Mouse (Mus musculus): Measurements from ENCODE around the gene Pigm. TPM values are rescaled to one million over a fixed set of nuclear protein-coding genes. Genes with fewer than 3 reads are reported as not detected.

Pigm gene
- polyA plus RNA-seq, 1 experiment: 2.7 TPM

- Histone ChIP-seq H3ac (ENCODE audit: control insufficient read depth, insufficient read length) (no peak within 1 kb of the TSS), H3K79me2 (ENCODE audit: control insufficient read depth, insufficient read depth) (no peaks in the 10 kb centered on the region), H3K36me3 (ENCODE audit: control insufficient read depth, insufficient read depth) (no peaks in the 10 kb centered on the region), H3K4me3 (no peak within 1 kb of the TSS), H3K27me3 (ENCODE audit: control insufficient read depth, insufficient read depth, insufficient read length) (peaks cover 18% of the 10 kb centered on the region), H3K4me2 (ENCODE audit: low read depth) (no peak within 1 kb of the TSS)
- TF ChIP-seq E2F4 (IDR thresholded peaks at IDR 0.05; ENCODE audit: insufficient read depth) (no peak), TCF12 (IDR thresholded peaks at IDR 0.05; ENCODE audit: insufficient read depth, poor library complexity, severe bottlenecking) (no peak), MYOD1 (IDR thresholded peaks at IDR 0.05; ENCODE audit: control insufficient read depth in 1 of 3, insufficient read length in 2 of 3, low read depth in 2 of 3) (no peak), MYOG (IDR thresholded peaks at IDR 0.05; ENCODE audit: control insufficient read depth in 1 of 3, insufficient read depth in 1 of 3, insufficient read length in 2 of 3, low read depth in 2 of 3) (no peak), MAX (IDR thresholded peaks at IDR 0.05; ENCODE audit: low read depth) (no peak), REST (IDR thresholded peaks at IDR 0.05; ENCODE audit: insufficient read depth, insufficient read length) (no peak), SRF (IDR thresholded peaks at IDR 0.05; ENCODE audit: control insufficient read depth, insufficient read length, low read depth) (no peak), POLR2A (IDR thresholded peaks at IDR 0.05; ENCODE audit: insufficient read length, low read depth) (no peak), POLR2AphosphoS2 (IDR thresholded peaks at IDR 0.05; ENCODE audit: insufficient read length, low read depth) (no peak), TCF3 (IDR thresholded peaks at IDR 0.05; ENCODE audit: insufficient read length, low read depth) (no peak), CEBPB (IDR thresholded peaks at IDR 0.05; ENCODE audit: insufficient read depth, poor library complexity, severe bottlenecking) (no peak), USF1 (IDR thresholded peaks at IDR 0.05; ENCODE audit: low read depth) (no peak)
These were observed 47.2 kb upstream of the Pigm start, which contains the start of gene Kcnj9 for GRCm38 (mm10) chr1:172329131-172329530. Kcnj9 (minus strand) TSS chr1:172329318.

- H3K79me2 ChIP-seq (ENCODE audit: control insufficient read depth, insufficient read depth): no peaks in the 10 kb centered on the region
- no peaks in the 10 kb centered on the region for H3K36me3 ChIP-seq (ENCODE audit: control insufficient read depth, insufficient read depth)
- no peak overlapping the region for H3K4me3 ChIP-seq
- TF ChIP-seq POLR2AphosphoS2 (IDR thresholded peaks at IDR 0.05; ENCODE audit: insufficient read length, low read depth) (no peak), TCF3 (IDR thresholded peaks at IDR 0.05; ENCODE audit: insufficient read length, low read depth) (no peak), MYOD1 (IDR thresholded peaks at IDR 0.05; ENCODE audit: control insufficient read depth in 1 of 3, insufficient read length in 2 of 3, low read depth in 2 of 3) (no peak), MAX (IDR thresholded peaks at IDR 0.05; ENCODE audit: low read depth) (no peak), CEBPB (IDR thresholded peaks at IDR 0.05; ENCODE audit: insufficient read depth, poor library complexity, severe bottlenecking) (no peak), POLR2A (IDR thresholded peaks at IDR 0.05; ENCODE audit: insufficient read length, low read depth) (no peak), SRF (IDR thresholded peaks at IDR 0.05; ENCODE audit: control insufficient read depth, insufficient read length, low read depth) (no peak), REST (IDR thresholded peaks at IDR 0.05; ENCODE audit: insufficient read depth, insufficient read length) (no peak)
- no peak overlapping the region for H3K4me2 ChIP-seq (ENCODE audit: low read depth)
- H3ac ChIP-seq (ENCODE audit: control insufficient read depth, insufficient read length): no peak overlapping the region
- peaks cover 20% of the 10 kb centered on the region for H3K27me3 ChIP-seq (ENCODE audit: control insufficient read depth, insufficient read depth, insufficient read length)
These were observed 46.7 kb upstream of the Pigm start for GRCm38 (mm10) chr1:172329616-172330015.

GRCm38 (mm10) chr1:172331422-172331947 is 44.9 kb upstream of the Pigm start:
- Histone ChIP-seq H3ac (ENCODE audit: control insufficient read depth, insufficient read length) (no peak overlapping the region), H3K79me2 (ENCODE audit: control insufficient read depth, insufficient read depth) (no peaks in the 10 kb centered on the region), H3K36me3 (ENCODE audit: control insufficient read depth, insufficient read depth) (no peaks in the 10 kb centered on the region), H3K4me2 (ENCODE audit: low read depth) (no peak overlapping the region), H3K4me3 (no peak overlapping the region), H3K27me3 (ENCODE audit: control insufficient read depth, insufficient read depth, insufficient read length) (peaks cover 30% of the 10 kb centered on the region)
- no peak for TF ChIP-seq MYOD1 (IDR thresholded peaks at IDR 0.05; ENCODE audit: control insufficient read depth in 1 of 3, insufficient read length in 2 of 3, low read depth in 2 of 3)
- no peak for TF ChIP-seq SRF (IDR thresholded peaks at IDR 0.05; ENCODE audit: control insufficient read depth, insufficient read length, low read depth)
- TF ChIP-seq TCF12 (IDR thresholded peaks at IDR 0.05; ENCODE audit: insufficient read depth, poor library complexity, severe bottlenecking): no peak
- no peak for TF ChIP-seq MAX (IDR thresholded peaks at IDR 0.05; ENCODE audit: low read depth)
- no peak for TF ChIP-seq E2F4 (IDR thresholded peaks at IDR 0.05; ENCODE audit: insufficient read depth)
- no peak for TF ChIP-seq USF1 (IDR thresholded peaks at IDR 0.05; ENCODE audit: low read depth)
- TF ChIP-seq MYOG (IDR thresholded peaks at IDR 0.05; ENCODE audit: control insufficient read depth in 1 of 3, insufficient read depth in 1 of 3, insufficient read length in 2 of 3, low read depth in 2 of 3): no peak
- TF ChIP-seq CEBPB (IDR thresholded peaks at IDR 0.05; ENCODE audit: insufficient read depth, poor library complexity, severe bottlenecking): no peak
- no peak for TF ChIP-seq TCF3 (IDR thresholded peaks at IDR 0.05; ENCODE audit: insufficient read length, low read depth)
- TF ChIP-seq POLR2A (IDR thresholded peaks at IDR 0.05; ENCODE audit: insufficient read length, low read depth): no peak
- no peak for TF ChIP-seq REST (IDR thresholded peaks at IDR 0.05; ENCODE audit: insufficient read depth, insufficient read length)
- no peak for TF ChIP-seq POLR2AphosphoS2 (IDR thresholded peaks at IDR 0.05; ENCODE audit: insufficient read length, low read depth)

GRCm38 (mm10) chr1:172332925-172333324 is 43.4 kb upstream of the Pigm start:
- Histone ChIP-seq H3K36me3 (ENCODE audit: control insufficient read depth, insufficient read depth) (no peaks in the 10 kb centered on the region), H3ac (ENCODE audit: control insufficient read depth, insufficient read length) (no peak overlapping the region), H3K79me2 (ENCODE audit: control insufficient read depth, insufficient read depth) (no peaks in the 10 kb centered on the region), H3K4me2 (ENCODE audit: low read depth) (no peak overlapping the region), H3K4me3 (no peak overlapping the region), H3K27me3 (ENCODE audit: control insufficient read depth, insufficient read depth, insufficient read length) (peaks cover 30% of the 10 kb centered on the region)
- TF ChIP-seq POLR2A (IDR thresholded peaks at IDR 0.05; ENCODE audit: insufficient read length, low read depth) (no peak), MYOD1 (IDR thresholded peaks at IDR 0.05; ENCODE audit: control insufficient read depth in 1 of 3, insufficient read length in 2 of 3, low read depth in 2 of 3) (no peak), TCF12 (IDR thresholded peaks at IDR 0.05; ENCODE audit: insufficient read depth, poor library complexity, severe bottlenecking) (no peak), USF1 (IDR thresholded peaks at IDR 0.05; ENCODE audit: low read depth) (no peak), SRF (IDR thresholded peaks at IDR 0.05; ENCODE audit: control insufficient read depth, insufficient read length, low read depth) (no peak), E2F4 (IDR thresholded peaks at IDR 0.05; ENCODE audit: insufficient read depth) (no peak), CEBPB (IDR thresholded peaks at IDR 0.05; ENCODE audit: insufficient read depth, poor library complexity, severe bottlenecking) (no peak), MAX (IDR thresholded peaks at IDR 0.05; ENCODE audit: low read depth) (no peak), POLR2AphosphoS2 (IDR thresholded peaks at IDR 0.05; ENCODE audit: insufficient read length, low read depth) (no peak), TCF3 (IDR thresholded peaks at IDR 0.05; ENCODE audit: insufficient read length, low read depth) (no peak), REST (IDR thresholded peaks at IDR 0.05; ENCODE audit: insufficient read depth, insufficient read length) (no peak), MYOG (IDR thresholded peaks at IDR 0.05; ENCODE audit: control insufficient read depth in 1 of 3, insufficient read depth in 1 of 3, insufficient read length in 2 of 3, low read depth in 2 of 3) (no peak)

Data from myocyte (in vitro differentiated cells).